Mouse (Mus musculus): Measurements from ENCODE around the gene Usp33.

DNA sequence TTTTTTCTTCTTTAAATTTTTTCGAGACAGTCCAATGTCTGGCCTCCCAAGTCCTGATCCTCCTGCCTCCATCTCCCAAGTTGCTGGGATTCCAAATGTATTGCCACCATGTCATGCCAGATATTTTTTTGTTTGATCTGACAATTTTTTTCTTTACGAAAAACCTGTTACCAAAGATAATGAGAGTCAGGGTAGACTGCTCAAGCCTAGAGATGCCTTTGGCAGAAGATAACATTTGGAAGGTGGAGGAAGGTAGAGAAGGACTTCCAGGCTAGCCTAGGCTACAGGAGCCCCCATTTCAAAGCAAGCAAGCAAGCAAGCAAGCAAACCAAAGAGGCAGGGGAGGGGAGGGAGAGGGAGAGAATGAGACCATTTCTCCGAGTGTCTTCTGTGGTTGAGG, 949 bp downstream of the Usp33 start:
- TF ChIP-seq CTCF (IDR thresholded peaks at IDR 0.05; ENCODE audit: low read depth) (no peak), EP300 (IDR thresholded peaks at IDR 0.05; ENCODE audit: low read depth) (no peak)

Data from liver, postnatal 0 days (tissue).